ENCODE assay signal across 27 mouse cellular contexts in the genomic region with DNA sequence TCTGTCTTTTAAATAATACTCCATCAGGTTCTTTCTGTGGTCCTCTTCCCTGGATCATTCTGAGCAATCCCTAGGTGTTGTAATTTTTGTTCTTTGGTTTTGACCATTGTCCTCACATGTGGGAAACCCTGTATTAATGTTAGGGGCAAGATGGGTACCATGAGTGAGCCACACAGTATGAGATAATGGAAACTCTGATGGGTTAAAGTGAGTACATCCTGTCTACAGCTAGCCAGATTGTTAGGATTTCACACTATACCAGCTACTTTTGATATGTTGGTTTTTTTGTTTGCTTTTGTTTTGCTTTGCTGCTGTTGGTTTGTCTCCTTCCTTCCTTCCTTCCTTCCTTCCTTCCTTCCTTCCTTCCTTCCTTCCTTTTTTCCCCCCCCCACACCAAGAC.
"Had no signal": no experiment of that assay in that cellular context is flagged by ENCODE, and none has a peak within 500 bp of the region (broad histone marks: within the 10 kb centered on the region; RNA-seq: fewer than 3 reads in every experiment).

No protein-coding gene starts in this region.

- H3K4me2 ChIP-seq: embryonic facial prominence, embryonic 12.5 days; embryonic facial prominence, embryonic 13.5 days; embryonic facial prominence, embryonic 15.5 days; forebrain, embryonic 12.5 days; forebrain, embryonic 13.5 days; forebrain, embryonic 15.5 days had no signal

- H3K9ac ChIP-seq: embryonic facial prominence, embryonic 12.5 days; embryonic facial prominence, embryonic 13.5 days; embryonic facial prominence, embryonic 15.5 days; forebrain, embryonic 12.5 days; forebrain, embryonic 13.5 days; forebrain, embryonic 15.5 days; forebrain, postnatal 0 days had no signal

- DNase-seq: cerebellum, adult 9-11 months; cerebellum, postnatal 10 days; cerebellum, postnatal 14 days; cerebellum, postnatal 25 days; cerebellum, postnatal 36 days; embryo, embryonic 11 days; forebrain, postnatal 0 days; gastrocnemius, adult 2 months; gastrocnemius, postnatal 10 days; gastrocnemius, postnatal 14 days; gastrocnemius, postnatal 25 days; gastrocnemius, postnatal 36 days; heart, adult 11 months; heart, adult 18-20 months; heart, adult 2 months had no signal

- H3K27ac ChIP-seq: embryonic facial prominence, embryonic 10.5 days; embryonic facial prominence, embryonic 12.5 days; embryonic facial prominence, embryonic 13.5 days; embryonic facial prominence, embryonic 15.5 days; forebrain, embryonic 10.5 days; forebrain, embryonic 12.5 days; forebrain, embryonic 13.5 days; forebrain, embryonic 15.5 days; gastrocnemius, adult 2 months; heart, adult 2 months; heart, embryonic 10.5 days had no signal

- H3K9me3 ChIP-seq: embryonic facial prominence, embryonic 10.5 days; embryonic facial prominence, embryonic 12.5 days; embryonic facial prominence, embryonic 13.5 days; embryonic facial prominence, embryonic 15.5 days; forebrain, embryonic 10.5 days; forebrain, embryonic 12.5 days; forebrain, embryonic 13.5 days; forebrain, embryonic 15.5 days; heart, embryonic 10.5 days had no signal

- ATAC-seq: forebrain, embryonic 13.5 days; forebrain, embryonic 14.5 days; forebrain, embryonic 15.5 days; forebrain, embryonic 16.5 days; forebrain, postnatal 0 days had no signal

- H3K27me3 ChIP-seq: embryonic facial prominence, embryonic 12.5 days; embryonic facial prominence, embryonic 13.5 days; embryonic facial prominence, embryonic 15.5 days; forebrain, embryonic 12.5 days; forebrain, embryonic 13.5 days; forebrain, embryonic 15.5 days had no signal

- H3K4me3 ChIP-seq: embryonic facial prominence, embryonic 10.5 days; embryonic facial prominence, embryonic 12.5 days; embryonic facial prominence, embryonic 13.5 days; embryonic facial prominence, embryonic 15.5 days; erythroblast, embryonic 14.5 days; forebrain, embryonic 10.5 days; forebrain, embryonic 12.5 days; forebrain, embryonic 13.5 days; forebrain, embryonic 15.5 days; gastrocnemius, adult 2 months; heart, adult 2 months; heart, embryonic 10.5 days had no signal

- H3K4me1 ChIP-seq: embryonic facial prominence, embryonic 10.5 days; embryonic facial prominence, embryonic 12.5 days; embryonic facial prominence, embryonic 13.5 days; embryonic facial prominence, embryonic 15.5 days; forebrain, embryonic 10.5 days; forebrain, embryonic 12.5 days; forebrain, embryonic 13.5 days; forebrain, embryonic 15.5 days; heart, embryonic 10.5 days had no signal
